Mouse (Mus musculus) stomach, embryonic 15.5 days (tissue): ENCODE measurements around the gene Tenm2. TPM values are rescaled to one million over a fixed set of nuclear protein-coding genes. Genes with fewer than 3 reads are reported as not detected.

ENCODE experiments used
- ATAC-seq: fragments of 200-750 bp; cut with Nextera tagmentation; 2 replicates; pipeline ENCODE4 v1.8.0; 2017; ENCODE audit warnings: low read depth, moderate number of reproducible peaks, moderate TSS enrichment; ENCODE audit not compliant: insufficient read depth, low FRiP score
- H3K27ac ChIP-seq: fragments of 300-500 bp; sonication (generic); 2 replicates; pipeline ENCODE4 v1.5.1; 2015; ENCODE audit warnings: mild to moderate bottlenecking, inconsistent platforms
- H3K27me3 ChIP-seq: fragments of 300-500 bp; sonication (generic); replicated peaks from 2 replicates; pipeline ENCODE4 v1.6.1; 2015; ENCODE audit warnings: inconsistent platforms
- H3K36me3 ChIP-seq: fragments of 300-500 bp; sonication (generic); 2 replicates; pipeline ENCODE4 v1.6.1; 2015; ENCODE audit warnings: inconsistent platforms
- H3K4me1 ChIP-seq: fragments of 300-500 bp; sonication (generic); 2 replicates; pipeline ENCODE4 v1.6.1; 2015; ENCODE audit warnings: inconsistent platforms
- H3K4me2 ChIP-seq: fragments of 300-500 bp; sonication (generic); 2 replicates; pipeline ENCODE4 v1.6.1; 2015; ENCODE audit warnings: mild to moderate bottlenecking, inconsistent platforms
- H3K4me3 ChIP-seq: fragments of 300-500 bp; sonication (generic); replicated peaks from 2 replicates; pipeline ENCODE4 v1.5.1; 2015; ENCODE audit warnings: inconsistent platforms
- H3K9ac ChIP-seq: fragments of 300-500 bp; sonication (generic); 2 replicates; pipeline ENCODE4 v1.6.1; 2015; ENCODE audit warnings: inconsistent platforms
- H3K9me3 ChIP-seq: fragments of 300-500 bp; sonication (generic); 2 replicates; pipeline ENCODE4 v1.6.1; 2016; ENCODE audit warnings: inconsistent platforms
- WGBS: fragments of 180-500 bp; shearing (Covaris S2); methylation state at CpG from one replicate; pipeline ENCODE4 v1.1.7; 2015; 5-methylcytosine and 5-hydroxymethylcytosine counted together
- polyA plus RNA-seq: library from polyadenylated mRNA; unstranded; fragments of >200 nt; fragmentation: Nextera tagmentation; extraction: Ambion mirVana; gene quantifications from 2 replicates; pipeline ENCODE4 v1.2.1, GENCODE M21; 2015

The Tenm2 gene
- polyA plus RNA-seq, 1 experiment from 2014 or later, result 1.6 TPM

DNA sequence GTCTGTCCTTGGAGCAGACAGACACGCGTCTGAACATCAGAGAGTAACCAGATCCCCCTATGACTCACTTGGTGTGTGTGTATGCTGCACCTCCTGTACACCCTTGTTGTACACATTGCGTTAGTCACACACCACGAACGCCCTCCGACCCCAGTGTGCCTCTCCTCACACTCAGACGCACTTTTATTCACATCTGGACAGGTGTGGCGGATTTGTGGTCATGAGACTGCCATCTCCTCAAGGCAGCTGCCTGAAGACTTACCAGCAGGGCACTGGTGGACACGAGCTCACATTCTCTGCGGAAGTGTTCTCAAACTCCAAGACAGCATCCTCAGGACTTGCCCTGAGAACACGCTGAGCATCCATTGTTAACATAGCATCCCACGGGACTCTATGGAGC lies 1237.7 kb downstream of the Tenm2 start:
- Histone ChIP-seq H3K27ac (no peak overlapping the region), H3K9ac (no peak overlapping the region), H3K4me1 (0 out of 2 replicates have a peak, but pooled peaks cover 5% of the 10 kb centered on the region), H3K27me3 (no peaks in the 10 kb centered on the region), H3K36me3 (no peaks in the 10 kb centered on the region), H3K4me2 (no peak overlapping the region), H3K4me3 (no peak overlapping the region), H3K9me3 (no peaks in the 10 kb centered on the region)
- WGBS, result 71% methylated on average over 12 of the region's 12 CpGs
- no peak for ATAC-seq

DNA sequence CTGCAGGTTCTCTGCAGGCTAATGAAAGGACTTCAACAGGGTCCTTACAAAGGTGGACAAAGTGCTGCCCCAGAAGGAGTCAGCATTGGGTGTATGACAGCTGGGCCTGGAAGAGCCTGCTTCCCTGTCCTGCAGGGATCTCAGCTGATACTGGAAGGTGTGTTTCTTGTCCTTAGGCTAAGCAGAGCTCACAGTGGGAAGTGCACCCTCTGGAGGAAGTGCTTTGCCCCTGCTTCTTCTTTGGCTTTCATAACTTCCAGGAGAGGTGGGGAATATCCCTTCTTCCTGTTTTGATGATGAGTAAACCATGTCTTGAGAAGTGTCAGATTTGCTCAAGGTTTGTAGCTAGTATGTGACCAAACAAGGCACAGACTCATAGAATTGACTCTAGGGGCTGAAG lies 1240.5 kb downstream of the Tenm2 start:
- Histone ChIP-seq H3K36me3 (no peaks in the 10 kb centered on the region), H3K27ac (no peak overlapping the region), H3K9me3 (no peaks in the 10 kb centered on the region), H3K4me3 (no peak overlapping the region), H3K9ac (no peak overlapping the region), H3K4me2 (no peak overlapping the region), H3K4me1 (0 out of 2 replicates have a peak, but pooled peaks cover under 1% of the 10 kb centered on the region), H3K27me3 (no peaks in the 10 kb centered on the region)
- no peak for ATAC-seq

DNA sequence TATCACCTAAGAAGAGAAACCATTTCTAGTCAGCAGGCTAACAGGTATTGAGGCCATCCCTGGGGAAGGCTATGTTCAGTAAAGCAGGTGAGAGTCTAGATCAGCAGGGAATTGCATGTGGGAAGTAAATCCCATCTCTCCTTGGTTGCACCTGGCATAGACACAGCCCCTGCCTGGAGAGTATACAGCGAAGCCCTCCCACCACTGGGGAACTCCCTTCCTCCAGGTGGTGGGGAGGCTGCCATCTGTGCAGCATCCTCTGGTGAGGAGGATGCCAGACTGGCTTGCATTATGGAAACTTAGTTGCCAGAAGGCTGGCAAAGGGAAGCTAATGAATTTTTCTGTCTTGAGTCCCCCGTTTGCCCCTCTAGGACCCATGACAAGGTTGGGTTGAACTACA lies 1243.9 kb downstream of the Tenm2 start:
- H3K4me3 ChIP-seq, result no peak overlapping the region
- 72% methylated on average over 2 of the region's 2 CpGs for WGBS
- H3K36me3 ChIP-seq, result no peaks in the 10 kb centered on the region
- H3K9ac ChIP-seq, result no peak overlapping the region
- H3K4me2 ChIP-seq, result no peak overlapping the region
- H3K4me1 ChIP-seq, result no peaks in the 10 kb centered on the region
- ATAC-seq, result no peak
- no peaks in the 10 kb centered on the region for H3K9me3 ChIP-seq
- H3K27me3 ChIP-seq, result no peaks in the 10 kb centered on the region
- H3K27ac ChIP-seq, result no peak overlapping the region

DNA sequence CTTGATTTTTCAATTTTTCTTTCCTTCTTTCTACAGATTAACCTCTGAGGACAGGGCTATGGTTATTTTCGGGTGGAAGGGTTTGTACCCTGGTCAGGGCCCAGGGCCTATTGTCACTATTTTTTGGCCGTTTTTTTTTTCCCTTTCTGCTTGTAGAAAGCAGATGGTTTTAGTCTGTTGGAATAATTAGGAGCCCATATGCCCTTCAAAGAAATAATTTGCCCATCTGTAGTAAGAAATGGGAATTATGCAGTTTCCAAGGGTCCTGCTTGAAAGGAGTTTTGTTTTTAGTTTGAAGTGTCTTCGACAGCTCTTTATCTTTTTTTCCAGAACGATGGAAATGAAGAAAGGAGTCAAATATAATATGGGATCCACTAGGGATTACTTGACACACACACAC lies 1245.8 kb downstream of the Tenm2 start:
- no peak for ATAC-seq
- Histone ChIP-seq H3K4me2 (no peak overlapping the region), H3K36me3 (no peaks in the 10 kb centered on the region), H3K27me3 (no peaks in the 10 kb centered on the region), H3K9me3 (no peaks in the 10 kb centered on the region), H3K9ac (no peak overlapping the region), H3K4me1 (0 out of 2 replicates have a peak, but pooled peaks cover 6% of the 10 kb centered on the region), H3K4me3 (no peak overlapping the region), H3K27ac (no peak overlapping the region)
- 76% methylated on average over 4 of the region's 4 CpGs for WGBS

DNA sequence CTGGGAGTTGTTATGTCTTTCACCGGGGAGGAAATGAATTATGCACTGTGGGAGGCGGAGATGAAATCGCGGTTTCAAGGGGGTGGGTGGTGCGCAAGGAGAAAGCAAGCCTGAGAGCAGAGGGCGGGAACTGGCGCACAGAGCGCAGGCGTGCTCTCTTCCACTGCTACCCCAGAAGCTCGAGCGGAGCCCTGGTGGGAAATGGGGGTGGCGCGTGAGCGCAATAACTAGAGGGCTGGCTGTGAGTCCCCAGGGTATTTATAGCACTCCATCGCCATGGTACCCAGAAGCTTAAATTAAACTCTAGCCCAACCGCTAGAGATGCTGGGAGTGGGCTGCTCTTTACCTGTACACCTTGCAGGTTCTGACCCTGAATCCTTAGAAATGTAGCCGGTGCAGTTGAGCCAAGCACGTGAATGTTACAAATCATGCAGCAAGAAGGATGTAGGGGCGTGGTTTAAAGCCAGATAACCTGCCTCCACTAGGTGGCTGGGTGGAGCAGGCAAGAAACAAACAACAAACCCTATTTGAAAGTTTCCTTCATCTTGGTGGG lies 1249.8 kb downstream of the Tenm2 start:
- H3K9ac ChIP-seq, result no peak overlapping the region
- 2% methylated on average over 19 of the region's 19 CpGs for WGBS
- peak overlapping the region; percentile 61 for H3K4me2 ChIP-seq
- peak; percentile 75; the same call in 1 of the 2 replicates for ATAC-seq
- H3K27me3 ChIP-seq, result no peaks in the 10 kb centered on the region
- no peaks in the 10 kb centered on the region for H3K9me3 ChIP-seq
- H3K27ac ChIP-seq, result no peak overlapping the region
- no peaks in the 10 kb centered on the region for H3K36me3 ChIP-seq
- H3K4me1 ChIP-seq, result 0 out of 2 replicates have a peak, but pooled peaks cover 6% of the 10 kb centered on the region
- peak overlapping the region; percentile 28 for H3K4me3 ChIP-seq

DNA sequence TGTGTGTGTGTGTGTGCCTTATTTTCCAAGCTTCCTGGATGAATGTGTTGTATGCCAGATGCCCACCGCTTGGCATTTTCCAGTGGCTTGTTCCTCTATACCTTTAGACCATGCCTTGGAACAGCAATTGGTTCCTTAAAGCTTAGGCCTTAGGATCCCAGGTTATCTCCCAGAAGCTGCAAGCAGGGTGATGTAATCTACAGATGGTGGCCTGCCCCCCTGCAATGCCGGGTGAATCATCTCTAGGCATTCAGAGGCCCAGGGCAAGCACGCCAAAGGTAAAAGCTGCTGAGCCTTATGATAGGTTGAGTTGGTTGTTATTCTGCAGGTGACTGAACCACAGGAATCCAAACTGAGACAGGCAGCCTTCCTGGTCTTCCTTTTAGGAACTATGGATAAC lies 1253.0 kb downstream of the Tenm2 start:
- Histone ChIP-seq H3K36me3 (no peaks in the 10 kb centered on the region), H3K4me2 (no peak overlapping the region), H3K4me3 (no peak overlapping the region), H3K27ac (no peak overlapping the region), H3K9ac (no peak overlapping the region), H3K9me3 (no peaks in the 10 kb centered on the region), H3K27me3 (0 out of 2 replicates have a peak, but pooled peaks cover 5% of the 10 kb centered on the region), H3K4me1 (peaks cover 14% of the 10 kb centered on the region; the same call in 1 of the 2 replicates)
- no peak for ATAC-seq
- WGBS, result 77% methylated on average over 3 of the region's 3 CpGs

DNA sequence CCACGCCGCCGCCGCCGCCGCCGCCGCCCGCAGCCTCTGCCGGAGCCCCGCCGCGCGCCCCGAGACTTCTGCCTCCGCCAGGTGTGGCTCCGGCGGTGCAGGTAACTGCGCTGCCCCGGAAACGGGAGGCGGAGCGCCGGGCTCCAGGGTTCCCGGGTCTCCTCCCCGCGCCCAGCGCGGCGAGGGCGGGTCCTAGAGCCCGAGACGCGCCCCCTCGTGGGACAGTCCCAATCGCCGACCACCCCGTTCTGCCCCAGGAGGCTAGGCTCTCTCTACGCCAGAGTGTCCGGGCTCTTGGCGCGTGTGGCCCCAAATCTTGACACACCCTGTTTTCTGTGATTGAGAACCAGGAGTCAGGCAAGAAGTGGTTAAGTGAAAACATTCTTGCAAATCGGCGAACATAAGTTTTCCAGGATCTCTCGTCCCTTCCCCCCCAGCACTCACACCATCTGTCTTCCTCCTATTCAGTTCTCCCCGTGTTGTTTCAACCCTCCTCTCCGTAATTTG lies 1255.3 kb downstream of the Tenm2 start, which contains the start of gene Wwc1:
Gene Wwc1 (minus strand): TSS at position 117 of the 507 bp plus-strand sequence.
- peak; percentile 85 for ATAC-seq
- Histone ChIP-seq H3K36me3 (no peaks in the 10 kb centered on the region), H3K9me3 (no peaks in the 10 kb centered on the region), H3K4me1 (peaks cover 8% of the 10 kb centered on the region; the same call in 1 of the 2 replicates), H3K9ac (peak within 1 kb of the TSS; percentile 54), H3K4me2 (peak within 1 kb of the TSS; percentile 85), H3K27ac (peak within 1 kb of the TSS; percentile 67), H3K4me3 (peak within 1 kb of the TSS; percentile 66), H3K27me3 (0 out of 2 replicates have a peak, but pooled peaks cover 5% of the 10 kb centered on the region)
- WGBS, result 1% methylated on average over 36 of the region's 47 CpGs

DNA sequence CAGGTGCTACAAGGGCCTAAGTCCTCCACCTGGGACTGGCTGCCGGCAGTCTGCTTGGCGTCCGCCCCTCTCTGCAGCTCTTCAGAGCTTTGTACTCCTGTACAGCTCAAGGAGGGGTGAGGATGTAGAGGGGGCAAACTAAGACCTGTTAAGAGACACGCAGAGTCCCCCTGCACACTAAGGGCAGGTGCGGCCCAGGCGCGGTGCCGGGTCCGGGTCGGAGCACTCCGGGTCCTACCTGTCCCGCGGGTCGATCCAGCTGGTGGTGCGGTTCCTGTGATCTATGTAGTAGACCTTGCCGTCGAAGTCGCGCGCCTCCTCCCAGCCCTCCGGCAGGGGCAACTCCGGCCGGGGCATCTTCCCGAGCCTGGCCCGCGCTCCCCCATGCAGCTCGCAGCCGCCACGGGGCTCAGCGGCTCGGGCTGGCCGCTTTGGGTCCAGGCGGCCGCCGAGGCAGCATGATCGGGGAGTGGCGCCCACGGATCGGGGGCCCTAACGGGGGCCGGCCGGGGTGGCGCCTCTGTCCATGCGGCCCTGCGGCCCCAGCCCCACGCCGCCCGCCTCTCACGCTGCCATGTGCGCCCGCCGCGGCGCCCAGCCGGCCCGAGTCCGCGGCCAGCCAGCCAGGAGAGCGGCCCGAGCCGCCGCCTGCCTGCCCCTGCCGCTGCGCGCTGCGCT lies 1255.9 kb downstream of the Tenm2 start:
- no peaks in the 10 kb centered on the region for H3K9me3 ChIP-seq
- H3K4me2 ChIP-seq, result peak overlapping the region; percentile 85
- WGBS, result 1% methylated on average over 49 of the region's 66 CpGs
- 0 out of 2 replicates have a peak, but pooled peaks cover 5% of the 10 kb centered on the region for H3K27me3 ChIP-seq
- ATAC-seq, result peak; percentile 37; the same call in 1 of the 2 replicates
- H3K36me3 ChIP-seq, result no peaks in the 10 kb centered on the region
- H3K9ac ChIP-seq, result peak overlapping the region; percentile 54
- H3K4me1 ChIP-seq, result peaks cover 8% of the 10 kb centered on the region; the same call in 1 of the 2 replicates
- H3K4me3 ChIP-seq, result peak overlapping the region; percentile 66
- peak overlapping the region; percentile 67 for H3K27ac ChIP-seq

DNA sequence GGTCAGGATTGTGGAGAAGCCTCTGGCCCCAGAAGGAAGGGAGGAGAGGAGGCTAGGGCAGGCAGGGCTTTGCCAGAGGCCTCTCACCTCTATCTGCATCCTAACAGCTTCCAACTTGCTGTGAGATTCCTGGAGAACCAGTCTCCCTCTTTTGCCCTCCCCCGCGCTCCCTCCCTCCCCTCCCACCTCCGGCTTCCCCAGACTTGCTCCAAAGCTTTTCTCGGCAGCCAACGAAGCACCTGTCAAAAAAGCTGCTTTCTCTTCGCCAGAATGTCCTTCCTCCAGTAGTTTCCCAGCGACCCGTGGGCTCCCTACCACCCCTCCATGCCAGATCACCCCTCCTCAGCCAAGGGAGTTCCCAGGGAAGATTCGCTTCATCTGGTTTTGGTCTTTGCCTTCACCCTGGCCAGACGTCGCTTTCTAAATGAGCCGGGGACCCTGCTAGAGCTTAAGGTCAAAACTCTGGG lies 1256.5 kb downstream of the Tenm2 start:
- H3K27me3 ChIP-seq, result 0 out of 2 replicates have a peak, but pooled peaks cover 5% of the 10 kb centered on the region
- H3K4me2 ChIP-seq, result peak overlapping the region; percentile 85
- H3K9ac ChIP-seq, result peak overlapping the region; percentile 54
- H3K27ac ChIP-seq, result peak overlapping the region; percentile 67
- WGBS, result 2% methylated on average over 12 of the region's 12 CpGs
- peaks cover 8% of the 10 kb centered on the region; the same call in 1 of the 2 replicates for H3K4me1 ChIP-seq
- no peaks in the 10 kb centered on the region for H3K9me3 ChIP-seq
- no peaks in the 10 kb centered on the region for H3K36me3 ChIP-seq
- peak overlapping the region; percentile 66 for H3K4me3 ChIP-seq
- no peak for ATAC-seq

DNA sequence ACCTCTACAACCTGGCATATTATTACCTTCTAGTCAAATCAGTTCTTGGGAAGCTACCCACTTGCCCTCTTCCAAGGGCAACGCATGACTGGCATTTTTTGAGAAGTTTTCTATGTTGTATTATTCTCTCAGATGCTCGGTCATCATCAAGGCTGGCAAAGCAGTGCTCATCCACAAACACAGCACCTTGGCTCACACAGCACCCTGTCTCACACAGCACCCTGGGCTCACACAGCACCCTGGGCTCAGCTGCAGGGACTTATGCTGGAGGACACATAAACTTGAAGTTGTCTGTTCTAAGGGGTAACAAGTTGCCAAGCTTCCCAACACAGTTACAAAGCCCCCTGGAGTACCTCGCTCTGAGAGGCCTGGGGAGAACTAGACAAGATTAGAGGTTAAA lies 1258.0 kb downstream of the Tenm2 start:
- Histone ChIP-seq H3K36me3 (no peaks in the 10 kb centered on the region), H3K4me3 (no peak overlapping the region), H3K27me3 (0 out of 2 replicates have a peak, but pooled peaks cover 5% of the 10 kb centered on the region), H3K9ac (no peak overlapping the region), H3K4me2 (peak overlapping the region; percentile 85), H3K27ac (no peak overlapping the region), H3K4me1 (peaks cover 8% of the 10 kb centered on the region; the same call in 1 of the 2 replicates), H3K9me3 (no peaks in the 10 kb centered on the region)
- ATAC-seq, result no peak
- 81% methylated on average over 3 of the region's 3 CpGs for WGBS

DNA sequence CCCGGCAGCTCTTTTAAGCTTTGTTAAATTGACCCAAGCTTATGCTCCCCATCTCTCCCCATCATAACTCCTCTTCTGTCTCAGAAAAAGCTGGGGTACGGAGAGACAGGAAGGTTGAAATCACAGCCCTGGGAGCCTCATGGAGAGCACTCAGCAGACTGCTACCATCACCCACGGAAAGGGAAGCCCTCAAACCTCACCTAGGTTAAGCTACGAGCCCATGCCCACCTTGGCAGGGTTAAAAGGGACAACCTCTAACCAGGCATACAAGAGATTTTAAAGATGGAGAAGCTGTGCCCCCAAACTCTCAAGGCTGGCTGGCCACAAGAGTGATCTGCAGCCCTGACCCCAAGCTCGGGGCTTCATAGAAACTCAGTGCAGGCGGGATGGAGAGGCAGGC lies 1258.7 kb downstream of the Tenm2 start:
- Histone ChIP-seq H3K4me2 (no peak overlapping the region), H3K27ac (no peak overlapping the region), H3K9ac (no peak overlapping the region), H3K27me3 (0 out of 2 replicates have a peak, but pooled peaks cover 5% of the 10 kb centered on the region), H3K36me3 (no peaks in the 10 kb centered on the region), H3K9me3 (no peaks in the 10 kb centered on the region), H3K4me3 (no peak overlapping the region), H3K4me1 (peaks cover 8% of the 10 kb centered on the region)
- WGBS, result 62% methylated on average over 6 of the region's 6 CpGs
- no peak for ATAC-seq

DNA sequence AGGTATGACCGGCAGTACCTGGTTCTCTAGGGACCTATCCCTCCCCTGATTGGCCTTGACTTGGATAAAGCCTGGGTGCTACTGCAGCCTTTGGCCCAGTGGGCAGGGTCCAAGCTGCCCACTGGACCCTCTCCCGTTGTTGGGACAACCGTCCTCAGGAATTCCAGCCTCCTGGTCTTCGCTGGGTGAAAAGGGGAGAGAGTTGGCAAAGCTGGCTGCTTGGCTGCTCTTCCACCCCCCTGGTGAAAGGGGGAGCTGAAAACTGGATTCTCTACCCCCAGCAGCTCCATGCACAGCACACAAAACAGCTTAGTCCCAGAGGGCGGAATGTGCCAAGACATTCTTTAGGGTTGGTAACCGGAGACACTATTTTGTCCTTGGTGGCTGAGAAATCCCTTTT lies 1259.3 kb downstream of the Tenm2 start:
- Histone ChIP-seq H3K36me3 (no peaks in the 10 kb centered on the region), H3K27me3 (0 out of 2 replicates have a peak, but pooled peaks cover 5% of the 10 kb centered on the region), H3K4me1 (peaks cover 8% of the 10 kb centered on the region), H3K9me3 (no peaks in the 10 kb centered on the region), H3K4me2 (no peak overlapping the region), H3K9ac (no peak overlapping the region), H3K4me3 (no peak overlapping the region), H3K27ac (no peak overlapping the region)
- ATAC-seq, result no peak
- 60% methylated on average over 6 of the region's 6 CpGs for WGBS
